Mouse (Mus musculus) megakaryocyte, adult 5-6 weeks (primary cell): ENCODE data around the gene Oip5. TPM values are rescaled to one million over a fixed set of nuclear protein-coding genes. Genes with fewer than 3 reads are reported as not detected.

Source experiments
- ATAC-seq: 2 replicates; pipeline ENCODE4 v1.8.0; 2016; ENCODE audit warnings: mild to moderate bottlenecking, inconsistent platforms; ENCODE audit not compliant: poor library complexity, severe bottlenecking
- total RNA-seq, 2 experiments: library from RNA; stranded (forward) in 1 of 2; stranded (reverse) in 1 of 2; fragments of 153-499, 151-499 nt in 1 of 2; fragments of 221-1000, 200-1000 nt in 1 of 2; gene quantifications; 2 replicates each; pipeline versions ENCODE4 v1.2.3 to v1.2.4; 2015 to 2017

Oip5 gene
- total RNA-seq, 2 experiments from 2014 or later = 15.3 to 17.7 TPM

DNA sequence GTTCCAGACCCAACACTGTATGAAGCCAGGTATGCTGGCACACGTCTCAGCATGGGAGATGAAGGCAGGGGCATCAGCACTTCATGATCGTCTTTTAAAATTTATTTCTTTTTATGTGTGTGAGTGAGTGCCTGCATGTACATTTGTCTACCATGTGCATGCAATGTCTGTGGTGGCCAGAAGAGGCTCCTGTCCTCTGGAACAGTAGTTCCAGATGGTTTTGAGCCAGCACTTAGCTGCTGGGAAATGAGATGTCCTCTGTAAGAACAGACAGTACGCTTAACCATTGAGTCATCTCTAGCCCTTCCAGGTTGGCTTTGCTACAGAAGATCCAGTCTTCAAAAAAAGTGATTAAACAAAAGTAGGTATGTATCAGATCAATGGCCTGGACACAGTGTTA, 27.0 kb downstream of the Oip5 start:
- ATAC-seq = no peak

DNA sequence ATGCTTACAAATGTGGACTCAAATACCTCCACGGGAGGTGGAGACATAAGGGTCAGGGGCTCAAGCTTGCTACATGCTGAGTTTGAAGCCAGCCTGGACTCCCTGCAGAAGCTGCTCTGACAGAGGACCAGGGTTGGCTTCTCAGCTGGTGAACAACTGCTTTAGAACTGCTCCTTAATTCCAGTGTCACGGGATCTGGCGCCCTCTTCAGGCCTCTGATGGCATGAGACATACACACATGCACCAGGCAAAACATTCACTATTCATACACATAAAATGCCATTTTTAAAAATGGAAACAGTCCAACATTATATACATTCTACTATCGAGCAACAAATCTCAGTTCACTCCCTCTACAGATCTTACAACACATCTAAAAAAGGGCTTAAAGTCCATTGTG, 30.9 kb downstream of the Oip5 start:
- ATAC-seq = peak; percentile 90

DNA sequence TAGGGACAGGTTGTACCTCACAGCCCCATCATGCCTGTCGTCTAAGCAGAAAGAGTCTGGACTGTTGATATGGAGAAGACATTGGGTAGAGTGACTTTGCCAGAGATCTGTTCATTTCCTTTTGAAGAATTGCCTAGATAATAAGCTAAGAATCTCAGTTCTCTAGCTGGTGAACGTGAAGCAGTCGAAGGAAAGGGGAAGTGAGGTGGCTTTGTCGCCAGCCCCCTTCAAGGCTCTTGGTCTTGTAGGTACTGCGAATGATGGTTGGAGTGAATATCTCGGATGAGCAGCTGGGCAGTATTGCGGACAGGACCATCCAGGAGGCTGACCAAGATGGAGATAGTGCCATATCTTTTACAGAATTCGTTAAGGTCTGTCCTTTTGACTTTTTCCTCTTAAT, 34.0 kb downstream of the Oip5 start:
- peak; percentile 12; the same call in 1 of the 2 replicates for ATAC-seq

DNA sequence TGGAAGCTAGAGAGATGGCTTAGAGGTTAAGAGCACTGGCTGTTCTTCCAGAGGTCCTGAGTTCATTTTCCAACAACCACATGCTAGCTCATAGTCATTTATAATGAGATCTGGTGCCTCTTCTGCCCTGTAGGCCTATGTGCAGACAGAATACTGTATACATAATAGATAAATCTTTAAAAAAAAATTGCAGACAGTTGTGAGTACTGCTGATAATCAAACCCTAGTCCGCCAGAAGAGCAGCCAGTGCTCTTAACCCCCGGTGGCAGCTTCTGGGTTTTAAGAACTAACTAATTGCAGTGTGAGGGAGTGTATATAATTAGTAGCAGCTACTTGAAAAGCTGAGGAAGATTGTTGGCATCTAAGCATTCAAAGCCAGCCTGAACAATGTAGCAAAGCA, 34.8 kb downstream of the Oip5 start:
- ATAC-seq = no peak

DNA sequence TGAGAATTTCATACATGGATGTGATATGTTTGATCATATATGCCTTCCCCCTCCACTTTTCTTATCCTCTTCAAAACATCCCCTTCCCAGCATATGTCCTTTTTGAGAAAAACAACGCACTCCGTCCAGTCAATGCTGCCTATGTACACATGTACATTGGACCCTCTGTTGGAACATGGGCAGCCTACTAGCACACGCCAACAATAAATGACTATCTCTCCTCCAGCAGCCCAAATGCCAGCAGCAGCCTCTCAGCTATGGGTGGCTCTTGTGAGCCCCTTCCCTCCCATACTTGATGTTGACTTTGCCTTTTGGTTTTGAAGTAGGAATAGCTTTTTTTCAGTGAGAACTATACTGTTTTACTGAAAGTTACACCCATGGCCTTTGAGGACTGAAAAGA, 36.7 kb downstream of the Oip5 start:
- no peak for ATAC-seq

DNA sequence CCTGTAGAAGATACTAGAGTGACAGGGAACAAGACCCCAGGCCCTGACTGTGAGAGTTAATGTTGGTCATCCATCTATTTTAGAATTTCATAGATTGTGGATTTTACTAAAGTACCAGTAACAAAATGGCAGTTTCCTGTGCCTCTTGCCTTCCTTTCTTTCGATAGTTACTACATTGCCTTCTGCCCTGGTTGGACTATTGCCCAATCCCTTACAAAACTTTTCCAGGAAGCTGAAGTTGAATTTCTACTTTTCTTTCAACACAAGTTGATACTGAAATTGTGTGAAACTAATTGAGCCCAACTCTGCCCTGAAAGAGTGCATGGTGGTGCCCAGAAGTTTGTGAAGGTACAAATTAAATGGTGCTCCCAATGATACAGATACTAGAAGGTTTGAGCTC, 45.8 kb downstream of the Oip5 start:
- ATAC-seq = peak; percentile 64

DNA sequence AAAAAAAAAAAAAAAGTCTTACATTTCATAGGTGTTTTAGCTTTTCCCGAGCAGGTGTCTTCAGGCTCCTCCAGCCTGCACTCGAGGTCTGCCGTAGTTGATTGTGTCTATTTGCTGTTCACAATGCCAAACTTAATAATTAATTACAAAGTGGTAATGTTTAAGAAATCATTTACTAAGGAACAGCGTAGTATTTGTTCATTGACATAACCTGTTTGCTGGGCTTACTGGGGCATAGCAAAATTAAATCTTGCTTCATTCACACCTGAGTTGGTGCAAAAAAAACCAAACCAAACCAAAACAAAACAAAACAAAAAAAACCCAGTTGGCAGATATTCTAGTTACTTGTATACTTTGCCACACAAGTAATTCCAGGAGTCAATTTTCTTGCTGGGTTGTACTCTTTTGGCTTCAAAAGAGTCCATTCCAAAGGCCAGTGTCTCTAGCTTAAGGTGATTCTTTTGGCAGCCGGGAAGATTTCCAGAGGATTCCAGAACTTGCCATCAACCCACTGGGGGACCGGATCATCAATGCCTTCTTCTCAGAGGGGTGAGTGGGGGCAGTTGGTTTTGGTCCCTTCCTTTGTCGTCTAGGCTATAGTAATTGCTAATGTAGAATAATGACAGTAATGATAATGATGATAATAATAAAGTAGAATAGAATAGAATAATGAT, 52.0 kb downstream of the Oip5 start:
- no peak for ATAC-seq

DNA sequence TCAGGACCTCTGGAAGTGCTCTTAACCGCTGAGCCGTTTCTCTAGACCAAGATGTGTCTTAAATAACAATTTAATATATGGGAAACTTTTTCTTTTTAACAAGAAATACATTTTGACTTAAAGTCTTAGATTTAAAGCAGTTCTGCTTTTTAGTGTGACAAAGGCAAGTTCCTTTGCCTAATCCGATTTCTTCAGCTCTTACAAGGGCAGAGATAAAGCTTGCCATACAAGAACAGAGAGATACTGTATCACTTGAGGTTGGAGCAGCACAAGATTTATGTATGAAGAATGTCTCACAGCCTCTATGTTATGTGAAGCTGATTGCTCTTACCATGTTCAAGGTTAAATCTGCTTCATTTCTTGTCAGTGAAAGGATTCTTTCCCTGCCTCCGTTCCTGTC, 53.0 kb downstream of the Oip5 start:
- no peak for ATAC-seq

DNA sequence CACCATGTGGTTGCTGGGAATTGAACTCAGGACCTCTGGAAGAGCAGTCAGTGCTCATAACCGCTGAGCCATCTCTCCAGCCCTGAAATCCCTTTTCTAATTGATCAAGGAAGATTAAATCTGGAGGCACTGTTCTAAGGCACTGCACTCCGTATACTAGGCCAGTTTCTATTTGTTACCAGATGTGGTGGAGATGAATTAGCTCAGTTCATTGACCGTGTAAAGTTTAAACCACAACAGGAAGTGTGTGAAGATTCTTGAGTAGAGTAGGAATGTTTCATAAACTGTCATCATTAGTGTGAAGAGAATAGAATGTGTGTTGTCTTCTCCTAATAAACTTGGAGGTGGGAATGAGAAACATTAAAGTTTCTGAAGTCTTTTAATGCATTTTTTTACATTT, 56.5 kb downstream of the Oip5 start:
- no peak for ATAC-seq

Other genes with a start within 250 kb of the Oip5 start
- gene Ino80, start 140.8 kb downstream of the Oip5 start, total RNA-seq (2015) = 19.9 and 22.0 TPM in 2 replicates
- 18.6 and 22.7 TPM in 2 replicates for gene Ino80, start 140.8 kb downstream of the Oip5 start, total RNA-seq (2017)
- 0.48 TPM in 1 of 2 replicates, not detected in the other for gene Exd1, start 70.8 kb downstream of the Oip5 start, total RNA-seq (2015)
- 0.04 TPM in 1 of 2 replicates, not detected in the other for gene Exd1, start 70.8 kb downstream of the Oip5 start, total RNA-seq (2017)
- 90.6 and 99.8 TPM in 2 replicates for gene Chp1, start 70.8 kb downstream of the Oip5 start, total RNA-seq (2015)
- 94.3 and 133 TPM in 2 replicates for gene Chp1, start 70.8 kb downstream of the Oip5 start, total RNA-seq (2017)
- gene Nusap1, start 171 bp downstream of the Oip5 start, total RNA-seq (2015) = 144 and 159 TPM in 2 replicates
- gene Nusap1, start 171 bp downstream of the Oip5 start, total RNA-seq (2017) = 156 and 168 TPM in 2 replicates
- gene Ndufaf1, start 44.4 kb upstream of the Oip5 start, total RNA-seq (2015) = 15.8 and 16.4 TPM in 2 replicates
- gene Ndufaf1, start 44.4 kb upstream of the Oip5 start, total RNA-seq (2017) = 8.8 and 13.0 TPM in 2 replicates
- 29.7 and 32.6 TPM in 2 replicates for gene Rtf1, start 56.6 kb upstream of the Oip5 start, total RNA-seq (2015)
- 26.7 and 27.0 TPM in 2 replicates for gene Rtf1, start 56.6 kb upstream of the Oip5 start, total RNA-seq (2017)
- 0.07 and 0.23 TPM in 2 replicates for gene Itpka, start 123.9 kb upstream of the Oip5 start, total RNA-seq (2015)
- gene Itpka, start 123.9 kb upstream of the Oip5 start, total RNA-seq (2017) = 0.37 and 1.0 TPM in 2 replicates
- gene Ltk, start 142.0 kb upstream of the Oip5 start, total RNA-seq (2015) = not detected in 2 replicates
- not detected in 2 replicates for gene Ltk, start 142.0 kb upstream of the Oip5 start, total RNA-seq (2017)
- gene Rpap1, start 169.1 kb upstream of the Oip5 start, total RNA-seq (2015) = 2.9 and 3.9 TPM in 2 replicates
- 5.0 and 6.4 TPM in 2 replicates for gene Rpap1, start 169.1 kb upstream of the Oip5 start, total RNA-seq (2017)
- not detected in 2 replicates for gene Tyro3, start 179.3 kb upstream of the Oip5 start, total RNA-seq (2015)
- 0.33 TPM in 1 of 2 replicates, not detected in the other for gene Tyro3, start 179.3 kb upstream of the Oip5 start, total RNA-seq (2017)